Mouse (Mus musculus) liver, embryonic 16.5 days (tissue): ENCODE measurements around the gene Sox5. TPM values are rescaled to one million over a fixed set of nuclear protein-coding genes. Genes with fewer than 3 reads are reported as not detected.

Source experiments
- ATAC-seq: fragments of 200-750 bp; cut with Nextera tagmentation; 2 replicates; pipeline ENCODE4 v1.8.0; 2017; ENCODE audit warnings: low read depth, mild to moderate bottlenecking, moderate number of reproducible peaks, moderate library complexity
- H3K27ac ChIP-seq: fragments of 300-500 bp; sonication (generic); 2 replicates; pipeline ENCODE4 v1.5.1; 2014; ENCODE audit warnings: mild to moderate bottlenecking, low read length
- H3K27me3 ChIP-seq: fragments of 300-500 bp; sonication (generic); 2 replicates; pipeline ENCODE4 v1.6.1; 2014; ENCODE audit warnings: low read depth, low read length, mixed read lengths; ENCODE audit not compliant: control insufficient read depth, insufficient read depth
- H3K36me3 ChIP-seq: fragments of 300-500 bp; sonication (generic); 2 replicates; pipeline ENCODE4 v1.6.1; 2014; ENCODE audit warnings: mild to moderate bottlenecking; ENCODE audit not compliant: control insufficient read depth, insufficient read depth
- H3K4me1 ChIP-seq: fragments of 300-500 bp; sonication (generic); 2 replicates; pipeline ENCODE4 v1.6.1; 2014; ENCODE audit warnings: low read depth, low read length, mixed read lengths; ENCODE audit not compliant: control insufficient read depth
- H3K4me2 ChIP-seq: fragments of 300-500 bp; sonication (generic); 2 replicates; pipeline ENCODE4 v1.6.1; 2014; ENCODE audit warnings: low read depth, low read length, mixed read lengths
- H3K4me3 ChIP-seq: fragments of 300-500 bp; sonication (generic); 2 replicates; pipeline ENCODE4 v1.5.1; 2014; ENCODE audit warnings: low read depth, mild to moderate bottlenecking, low read length
- H3K9ac ChIP-seq: fragments of 300-500 bp; sonication (generic); 2 replicates; pipeline ENCODE4 v1.6.1; 2014; ENCODE audit warnings: low read depth, low read length
- H3K9me3 ChIP-seq: fragments of 300-500 bp; sonication (generic); replicated peaks from 2 replicates; pipeline ENCODE4 v1.6.1; 2016; ENCODE audit warnings: low read length; ENCODE audit not compliant: control insufficient read depth
- WGBS: fragments of 180-500 bp; shearing (Covaris S2); extraction: QIAGEN DNeasy Blood & Tissue Kit; methylation state at CpG from one replicate; pipeline ENCODE4 v1.1.7; 2014; ENCODE audit not compliant: insufficient replicate concordance; 5-methylcytosine and 5-hydroxymethylcytosine counted together
- polyA plus RNA-seq: library from polyadenylated mRNA; unstranded; fragments of >200 nt; fragmentation: Nextera tagmentation; extraction: Ambion mirVana; gene quantifications from 2 replicates; pipeline ENCODE4 v1.2.1, GENCODE M21; 2015

Gene Sox5
- polyA plus RNA-seq, 1 experiment from 2014 or later: 7.5 TPM

DNA sequence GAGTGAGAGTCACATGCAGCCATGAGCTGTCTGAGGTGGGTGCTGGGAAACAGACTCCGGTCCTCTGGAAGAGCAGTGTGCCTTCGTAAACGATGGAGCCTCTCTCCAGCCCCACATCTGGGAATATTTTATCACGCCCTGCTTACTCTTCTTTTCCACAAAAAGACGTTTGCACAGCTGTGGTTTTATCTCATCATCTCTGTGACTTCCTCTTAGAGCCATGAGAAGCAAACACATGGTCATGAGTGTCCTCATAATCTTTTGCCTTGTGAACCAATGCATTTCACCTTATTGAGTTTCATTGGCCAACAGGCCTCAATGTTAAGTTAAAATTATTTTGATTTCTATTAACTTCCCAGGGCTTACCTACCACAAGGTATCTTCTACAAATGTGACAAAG, 994.4 kb downstream of the Sox5 start:
- WGBS: 48% methylated on average over 5 of the region's 5 CpGs
- Histone ChIP-seq H3K9me3 (no peaks in the 10 kb centered on the region), H3K4me3 (no peak overlapping the region), H3K4me2 (no peak overlapping the region), H3K27me3 (no peaks in the 10 kb centered on the region), H3K4me1 (no peaks in the 10 kb centered on the region), H3K9ac (no peak overlapping the region), H3K27ac (no peak overlapping the region), H3K36me3 (no peaks in the 10 kb centered on the region)
- ATAC-seq: no peak

DNA sequence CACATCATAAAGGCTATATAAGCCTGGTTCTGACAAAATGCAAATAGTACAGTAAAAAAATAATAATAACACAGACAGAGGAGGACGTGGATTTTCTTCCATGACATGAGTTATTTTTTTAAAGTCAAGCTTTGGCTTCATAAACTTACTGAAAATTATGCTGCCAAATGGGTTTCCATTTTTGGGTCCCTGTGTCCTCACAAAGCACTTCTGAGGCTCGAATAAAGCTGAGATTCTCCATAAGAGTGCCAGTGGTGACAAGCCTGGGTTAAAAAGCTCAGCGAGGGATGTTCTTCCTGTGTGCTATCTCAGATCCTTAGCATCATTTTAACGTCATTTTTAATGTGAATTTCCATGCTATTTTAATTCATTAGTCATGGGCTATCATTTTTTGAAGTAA, 996.1 kb downstream of the Sox5 start:
- no peaks in the 10 kb centered on the region for H3K27me3 ChIP-seq
- 57% methylated on average over 4 of the region's 4 CpGs for WGBS
- no peak for ATAC-seq
- H3K4me3 ChIP-seq: no peak overlapping the region
- H3K36me3 ChIP-seq: no peaks in the 10 kb centered on the region
- no peak overlapping the region for H3K9ac ChIP-seq
- no peaks in the 10 kb centered on the region for H3K4me1 ChIP-seq
- H3K4me2 ChIP-seq: no peak overlapping the region
- H3K27ac ChIP-seq: no peak overlapping the region
- no peaks in the 10 kb centered on the region for H3K9me3 ChIP-seq
